Mouse (Mus musculus) layer of hippocampus, adult 11-12 months (tissue): ENCODE measurements around the gene Cpne9.

Source experiments
- DNase-seq: peaks from one replicate; pipeline ENCODE4 v3.0.0; 2022; ENCODE audit warnings: low spot score

Gene Cpne9

GRCm38 (mm10) chr6:113343177-113344092 is 61.3 kb downstream of the Cpne9 start, which contains the start of gene Camk1:
Gene Camk1, minus strand, starts transcription at chr6:113343984.
- peak; percentile 78 for DNase-seq

- no peak for DNase-seq
Measured at GRCm38 (mm10) chr6:113344321-113344720, 62.2 kb downstream of the Cpne9 start.

GRCm38 (mm10) chr6:113346897-113347296 is 64.8 kb downstream of the Cpne9 start:
- no peak for DNase-seq

- no peak for DNase-seq
Measured at GRCm38 (mm10) chr6:113350538-113350937, 68.4 kb downstream of the Cpne9 start.

- DNase-seq: no peak
Measured at GRCm38 (mm10) chr6:113351161-113351560, 69.1 kb downstream of the Cpne9 start.

- DNase-seq: no peak
Measured at GRCm38 (mm10) chr6:113351653-113352052, 69.5 kb downstream of the Cpne9 start.

GRCm38 (mm10) chr6:113352820-113353219 is 70.7 kb downstream of the Cpne9 start:
- DNase-seq: no peak

GRCm38 (mm10) chr6:113353696-113354095 is 71.6 kb downstream of the Cpne9 start:
- no peak for DNase-seq
